Mouse (Mus musculus) liver (tissue): Measurements from ENCODE around the gene Tulp3.

Experiments
- DNase-seq: peaks from one replicate; pipeline ENCODE4 v3.0.0-alpha.2; 2020; ENCODE audit warnings: mixed read lengths

Gene Tulp3

GRCm38 (mm10) chr6:128295876-128296749 lies 59.5 kb downstream of the Tulp3 start:
- peak; percentile 29 for DNase-seq

GRCm38 (mm10) chr6:128291284-128291683 lies 64.4 kb downstream of the Tulp3 start:
- DNase-seq: no peak

- no peak for DNase-seq
Measured at GRCm38 (mm10) chr6:128288681-128289080, 67.0 kb downstream of the Tulp3 start.

GRCm38 (mm10) chr6:128285792-128286430 lies 69.7 kb downstream of the Tulp3 start:
- peak; percentile 64 for DNase-seq

- no peak for DNase-seq
Measured at GRCm38 (mm10) chr6:128282126-128282525, 73.5 kb downstream of the Tulp3 start.

DNA sequence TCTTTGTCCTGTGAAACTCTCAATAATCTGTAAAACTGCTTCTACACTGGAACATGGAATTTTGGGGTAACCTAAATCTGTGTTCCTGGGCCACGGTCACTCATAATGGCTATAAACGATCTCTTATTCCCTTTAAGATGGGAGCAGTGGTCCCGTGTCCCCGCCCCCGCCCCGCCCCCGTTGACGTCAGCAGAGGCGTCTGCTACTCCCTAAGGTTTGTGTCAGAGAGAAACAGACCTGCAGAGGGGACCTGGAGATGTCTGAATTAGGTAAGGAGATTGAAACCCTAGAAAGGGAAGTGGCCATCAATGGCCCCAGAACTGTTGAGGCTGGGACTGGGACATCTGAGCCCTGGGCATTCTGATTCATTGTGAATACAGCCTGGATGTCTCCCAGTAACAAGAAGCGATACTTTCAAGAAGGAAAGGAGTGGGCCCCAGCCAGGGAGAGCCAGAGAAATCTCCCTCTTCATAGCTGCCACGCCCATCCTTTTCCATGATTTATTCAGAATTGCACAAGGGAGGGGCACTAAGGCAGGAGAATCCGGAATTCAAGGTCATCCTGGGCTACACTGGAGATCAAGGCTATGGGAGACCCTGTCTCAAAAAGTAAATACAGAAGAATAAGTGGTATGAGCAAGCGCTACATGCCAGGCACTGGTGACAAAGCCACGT lies 75.0 kb downstream of the Tulp3 start:
- no peak for DNase-seq

DNA sequence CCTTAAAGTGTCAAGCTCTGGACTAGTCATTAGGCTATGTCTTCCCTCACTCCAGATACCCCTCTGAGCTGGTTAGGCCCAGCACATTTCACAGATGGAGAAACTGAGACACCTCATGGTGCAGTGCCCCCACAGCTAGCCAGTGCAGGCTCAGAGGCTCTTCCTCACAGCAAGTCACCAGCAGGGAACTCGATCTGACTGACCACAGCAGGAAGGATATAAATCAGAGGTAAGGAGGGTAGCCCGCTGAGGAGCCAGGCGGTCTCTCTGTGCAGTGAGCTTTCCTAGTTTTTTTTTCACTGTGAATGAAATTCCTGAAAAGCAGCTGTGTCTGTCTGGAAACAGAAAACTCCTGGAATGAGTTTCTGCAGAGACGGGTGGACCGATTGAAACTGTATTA lies 76.0 kb downstream of the Tulp3 start:
- DNase-seq: no peak

DNA sequence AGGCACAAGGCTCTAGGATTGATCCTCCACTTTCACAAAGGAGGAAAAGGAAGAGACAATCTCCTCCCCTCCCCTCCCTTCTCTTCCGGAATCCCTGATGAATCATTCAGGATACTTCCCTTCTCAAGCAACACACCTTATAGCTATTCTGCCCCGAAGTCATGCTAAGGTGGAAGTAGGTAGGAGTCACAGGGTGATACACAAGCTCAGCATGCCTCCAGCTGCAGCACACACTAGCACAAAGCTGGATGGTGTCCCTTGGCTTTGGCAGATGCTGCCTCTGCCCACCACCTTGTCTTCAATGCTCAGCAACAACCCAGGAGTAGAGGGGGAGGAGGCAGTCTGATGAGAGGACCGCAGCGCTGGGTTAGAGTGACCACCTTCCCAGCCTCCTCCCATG lies 76.6 kb downstream of the Tulp3 start:
- DNase-seq: no peak

GRCm38 (mm10) chr6:128277132-128278085 lies 78.2 kb downstream of the Tulp3 start:
- no peak for DNase-seq

DNA sequence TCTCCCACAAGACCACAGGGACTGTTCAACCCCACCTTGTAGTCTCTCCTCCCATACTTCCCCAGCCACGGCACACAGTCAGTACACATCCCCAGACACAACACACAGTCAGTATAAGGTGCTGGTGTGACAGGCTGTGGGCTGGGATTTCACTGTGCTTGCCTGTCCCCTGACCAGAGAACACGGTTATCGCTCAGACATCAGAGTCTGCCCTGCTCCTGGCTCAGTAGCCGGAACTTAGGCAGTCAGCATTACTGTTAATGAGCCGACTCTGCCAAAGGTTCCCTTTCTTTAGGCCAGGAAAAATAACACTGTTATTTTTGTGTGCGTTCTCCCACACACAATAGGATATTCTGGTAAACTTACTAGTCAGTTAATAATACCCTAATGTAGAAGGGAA lies 79.3 kb downstream of the Tulp3 start:
- DNase-seq: no peak

GRCm38 (mm10) chr6:128275506-128276064 lies 80.1 kb downstream of the Tulp3 start:
- DNase-seq: no peak

- DNase-seq: no peak
Measured at GRCm38 (mm10) chr6:128273507-128273906, 82.1 kb downstream of the Tulp3 start.

DNA sequence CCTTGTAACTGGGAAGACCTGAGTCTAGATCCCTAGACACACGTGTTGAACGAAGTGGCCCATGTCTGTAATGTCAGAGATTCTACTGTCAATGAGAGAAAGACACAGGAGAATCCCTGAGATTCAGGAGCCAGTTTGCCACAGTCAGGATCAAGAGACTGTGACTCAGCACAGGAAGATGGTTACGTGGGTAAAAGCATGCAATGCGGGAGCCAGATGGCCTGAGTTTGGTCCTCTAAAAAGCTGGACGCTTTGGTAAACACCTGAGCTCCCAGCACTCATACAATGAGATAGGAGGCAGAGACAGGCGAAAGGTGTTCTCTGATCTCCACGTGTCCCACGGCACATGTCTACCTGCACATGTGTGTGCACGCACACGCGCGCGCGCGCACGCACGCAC lies 82.9 kb downstream of the Tulp3 start:
- DNase-seq: no peak
